Mouse (Mus musculus): ENCODE data around the gene Med15.

- no peak for TF ChIP-seq CTCF (IDR thresholded peaks at IDR 0.05; ENCODE audit: extremely low read depth, insufficient read depth, low read length)
- no peak for TF ChIP-seq POLR2A (IDR thresholded peaks at IDR 0.05; ENCODE audit: extremely low read depth, insufficient read depth, low read length)
Measured at GRCm38 (mm10) chr16:17723325-17723626, 9.4 kb downstream of the Med15 start.

Measured in cortical plate, adult 2 months (tissue).